Mouse (Mus musculus) heart, postnatal 14 days (tissue): ENCODE measurements around the gene Slc13a1. TPM values are rescaled to one million over a fixed set of nuclear protein-coding genes. Genes with fewer than 3 reads are reported as not detected.
"Not testable (repeated sequence)": the region's sequence is repeated elsewhere in the genome, so short reads cannot be mapped to it uniquely, and the experiment has no call there.

Experiments
- DNase-seq, 2 experiments: peaks; one replicate each; pipeline ENCODE4 v3.0.0; 2021 to 2022
- intact Hi-C: fragments of 180-260 bp; cut with DNase I; formaldehyde crosslinking; loops from one replicate; pipeline ENCODE4 v1.15.1; 2025
- long read RNA-seq, 2 experiments: library from polyadenylated mRNA; stranded (forward); transcript quantifications; one replicate each; pipeline ENCODE4 v2.0.0; 2021
- total RNA-seq, 2 experiments: library from RNA; stranded (reverse); gene quantifications; 2 replicates each; pipeline ENCODE4 v1.2.3; 2021

The Slc13a1 gene
- total RNA-seq, result not detected
- long read RNA-seq, experiment 1, result 0 reads
- long read RNA-seq, experiment 2, result 0 reads

GRCm38 (mm10) chr6:24167734-24168327 lies at the start of gene Slc13a1:
Gene Slc13a1, minus strand, starts transcription at chr6:24168092.
- intact Hi-C loops, result no loop called here
- no peak for DNase-seq

- intact Hi-C loops, result no loop called here
- DNase-seq, result no peak
Observed at GRCm38 (mm10) chr6:24207866-24208265, 40.0 kb upstream of the Slc13a1 start.

- DNase-seq, result no peak
- intact Hi-C loops, result no loop called here
Observed at GRCm38 (mm10) chr6:24202226-24202625, 34.3 kb upstream of the Slc13a1 start.

GRCm38 (mm10) chr6:24200644-24201484 lies 33.0 kb upstream of the Slc13a1 start:
- no peak for DNase-seq
- intact Hi-C loops, result no loop called here

GRCm38 (mm10) chr6:24197501-24198195 lies 29.8 kb upstream of the Slc13a1 start:
- DNase-seq, intact Hi-C loops: not testable (repeated sequence)

GRCm38 (mm10) chr6:24196406-24196805 lies 28.5 kb upstream of the Slc13a1 start:
- intact Hi-C loops, DNase-seq: not testable (repeated sequence)

- intact Hi-C loops, result no loop called here
- DNase-seq, result no peak
Observed at GRCm38 (mm10) chr6:24183439-24183838, 15.5 kb upstream of the Slc13a1 start.

GRCm38 (mm10) chr6:24175393-24175792 lies 7.5 kb upstream of the Slc13a1 start:
- intact Hi-C loops, result no loop called here
- DNase-seq, result no peak

- no peak for DNase-seq
- intact Hi-C loops, result no loop called here
Observed at GRCm38 (mm10) chr6:24173951-24174350, 6.1 kb upstream of the Slc13a1 start.

GRCm38 (mm10) chr6:24172736-24173135 lies 4.8 kb upstream of the Slc13a1 start:
- intact Hi-C loops, result no loop called here
- peak in 1 of 2 experiments; percentile 3 for DNase-seq

- intact Hi-C loops, result no loop called here
Observed at GRCm38 (mm10) chr6:24166772-24167171, 1.1 kb downstream of the Slc13a1 start.

GRCm38 (mm10) chr6:24165249-24165648 lies 2.6 kb downstream of the Slc13a1 start:
- intact Hi-C loops, result no loop called here
- DNase-seq, result no peak

More at GRCm38 (mm10) chr6:24166772-24167171, 1.1 kb downstream of the Slc13a1 start:
- no peak for DNase-seq

- no peak for DNase-seq
- intact Hi-C loops, result no loop called here
Observed at GRCm38 (mm10) chr6:24159795-24160194, 8.1 kb downstream of the Slc13a1 start.

- intact Hi-C loops, result no loop called here
- no peak for DNase-seq
Observed at GRCm38 (mm10) chr6:24154901-24155300, 13.0 kb downstream of the Slc13a1 start.

- intact Hi-C loops, result no loop called here
Observed at GRCm38 (mm10) chr6:24132951-24133350, 34.9 kb downstream of the Slc13a1 start.

GRCm38 (mm10) chr6:24122632-24123031 lies 45.3 kb downstream of the Slc13a1 start:
- intact Hi-C loops, result no loop called here
- DNase-seq, result no peak

More at GRCm38 (mm10) chr6:24132951-24133350, 34.9 kb downstream of the Slc13a1 start:
- no peak for DNase-seq

- intact Hi-C loops, result no loop called here
- no peak for DNase-seq
Observed at GRCm38 (mm10) chr6:24111614-24112013, 56.3 kb downstream of the Slc13a1 start.

- DNase-seq, result no peak
- intact Hi-C loops, result no loop called here
Observed at GRCm38 (mm10) chr6:24108471-24108870, 59.4 kb downstream of the Slc13a1 start.

- intact Hi-C loops, result no loop called here
- DNase-seq, result no peak
Observed at GRCm38 (mm10) chr6:24106157-24106556, 61.7 kb downstream of the Slc13a1 start.

GRCm38 (mm10) chr6:24105681-24106080 lies 62.2 kb downstream of the Slc13a1 start:
- no peak for DNase-seq
- intact Hi-C loops, result no loop called here

GRCm38 (mm10) chr6:24101281-24101680 lies 66.6 kb downstream of the Slc13a1 start:
- intact Hi-C loops, result no loop called here
- DNase-seq, result no peak
